Mouse (Mus musculus): ENCODE data around the gene Vsir.

GRCm38 (mm10) chr10:60299636-60300035 is 47.0 kb upstream of the Vsir start:
- TF ChIP-seq CTCF (IDR thresholded peaks at IDR 0.05; ENCODE audit: control insufficient read depth, insufficient read depth, low read length) (no peak), POLR2A (IDR thresholded peaks at IDR 0.05; ENCODE audit: borderline replicate concordance, control insufficient read depth, low read depth, low read length) (no peak)

Data from bone marrow, adult 2 months (tissue).